Mouse (Mus musculus): Measurements from ENCODE around the gene Fmnl3. TPM values are rescaled to one million over a fixed set of nuclear protein-coding genes. Genes with fewer than 3 reads are reported as not detected.

Gene Fmnl3
- polyA plus RNA-seq, 1 experiment: 55.5 TPM

DNA sequence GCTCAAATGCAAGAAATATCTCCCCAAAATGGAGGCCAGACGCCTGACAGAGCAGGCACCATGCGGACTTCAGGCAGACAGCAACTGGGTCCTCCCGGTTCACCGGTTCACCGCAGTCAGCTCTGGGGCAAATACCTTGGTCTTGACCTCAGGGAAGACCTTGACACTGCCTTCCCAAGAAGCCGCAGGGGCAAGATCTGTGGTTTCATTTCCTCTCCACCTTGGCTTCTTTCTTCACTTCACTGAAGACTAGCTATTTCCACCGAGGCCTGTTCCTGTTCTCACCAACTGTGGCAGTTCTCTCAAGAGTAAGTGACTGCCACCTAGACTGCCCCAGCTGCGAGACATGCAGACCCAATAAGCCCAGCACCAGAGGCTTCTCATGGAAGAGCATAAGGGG, 5.4 kb downstream of the Fmnl3 start:
- peak; percentile 61 for DNase-seq
- Histone ChIP-seq H3K36me3 (ENCODE audit: control insufficient read depth, insufficient read depth, low read length) (no peaks in the 10 kb centered on the region), H3K4me3 (ENCODE audit: control insufficient read depth, insufficient read depth, low read length) (peak overlapping the region; percentile 25), H3K27ac (ENCODE audit: control insufficient read depth, insufficient read depth, low read length) (peak overlapping the region; percentile 68), H3K27me3 (ENCODE audit: control insufficient read depth, insufficient read depth, low read length) (no peaks in the 10 kb centered on the region), H3K4me1 (replicated peaks; ENCODE audit: control insufficient read depth, insufficient read depth, low read length) (peaks cover 18% of the 10 kb centered on the region)
- TF ChIP-seq POLR2A (IDR thresholded peaks at IDR 0.05; ENCODE audit: control insufficient read depth, extremely low read depth, insufficient read depth, low read length, poor library complexity) (no peak), CTCF (IDR thresholded peaks at IDR 0.05; ENCODE audit: borderline replicate concordance, control insufficient read depth, extremely low read depth, insufficient read depth, low read length, poor library complexity) (no peak)
- WGBS: 2% methylated on average over 8 of the region's 8 CpGs

DNA sequence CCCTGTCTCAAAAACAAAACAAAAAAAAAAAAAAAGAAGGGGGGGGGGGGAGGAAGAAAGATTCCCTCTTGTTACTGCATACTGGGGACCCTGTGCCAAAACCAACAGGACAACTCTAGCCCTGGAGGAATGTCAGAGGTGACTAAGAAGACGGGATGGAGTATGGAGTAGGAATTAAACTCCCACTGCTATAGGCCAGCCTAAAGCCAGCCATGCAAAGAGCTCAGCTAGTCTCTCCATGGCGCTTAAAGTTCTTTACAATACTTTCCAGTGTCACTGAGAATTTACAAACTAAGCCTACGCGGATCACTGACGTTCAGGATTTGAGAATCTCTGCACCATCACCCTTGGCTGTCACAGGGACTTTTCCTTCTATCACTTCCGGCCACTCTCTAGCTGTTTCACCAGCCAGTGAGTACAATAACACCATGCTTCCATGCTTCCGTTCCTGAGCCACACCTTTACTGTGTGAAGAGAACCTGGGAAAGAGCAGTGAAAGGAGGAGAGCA, 6.2 kb downstream of the Fmnl3 start:
- H3K4me3 ChIP-seq (ENCODE audit: control insufficient read depth, insufficient read depth, low read length): no peak overlapping the region
- H3K36me3 ChIP-seq (ENCODE audit: control insufficient read depth, insufficient read depth, low read length): no peaks in the 10 kb centered on the region
- no peak for DNase-seq
- no peak for TF ChIP-seq CTCF (IDR thresholded peaks at IDR 0.05; ENCODE audit: borderline replicate concordance, control insufficient read depth, extremely low read depth, insufficient read depth, low read length, poor library complexity)
- no peak for TF ChIP-seq POLR2A (IDR thresholded peaks at IDR 0.05; ENCODE audit: control insufficient read depth, extremely low read depth, insufficient read depth, low read length, poor library complexity)
- no peaks in the 10 kb centered on the region for H3K27me3 ChIP-seq (ENCODE audit: control insufficient read depth, insufficient read depth, low read length)
- H3K4me1 ChIP-seq (replicated peaks; ENCODE audit: control insufficient read depth, insufficient read depth, low read length): peaks cover 18% of the 10 kb centered on the region
- WGBS: 91% methylated on average over 7 of the region's 7 CpGs
- H3K27ac ChIP-seq (ENCODE audit: control insufficient read depth, insufficient read depth, low read length): no peak overlapping the region

DNA sequence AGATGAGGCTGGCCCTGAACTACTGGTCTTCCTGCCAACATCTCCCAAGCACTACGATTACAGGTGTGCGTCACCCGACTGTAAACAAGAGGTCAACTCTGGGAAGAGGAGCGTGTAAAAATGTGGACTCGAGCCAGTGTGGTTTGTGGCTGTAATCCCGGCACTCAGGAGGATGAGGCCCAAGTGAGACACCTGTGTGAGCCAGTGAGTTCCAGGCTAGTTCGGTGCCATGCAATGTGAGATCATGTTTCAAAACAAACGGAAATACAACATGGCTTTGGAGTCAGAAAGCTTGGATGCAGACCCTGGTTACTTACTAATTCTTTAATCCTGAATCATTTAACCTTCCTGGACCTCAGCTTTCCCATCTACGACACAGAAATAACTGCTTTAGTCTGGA, 11.3 kb downstream of the Fmnl3 start:
- no peak for TF ChIP-seq CTCF (IDR thresholded peaks at IDR 0.05; ENCODE audit: borderline replicate concordance, control insufficient read depth, extremely low read depth, insufficient read depth, low read length, poor library complexity)
- no peak for TF ChIP-seq POLR2A (IDR thresholded peaks at IDR 0.05; ENCODE audit: control insufficient read depth, extremely low read depth, insufficient read depth, low read length, poor library complexity)
- Histone ChIP-seq H3K36me3 (ENCODE audit: control insufficient read depth, insufficient read depth, low read length) (no peaks in the 10 kb centered on the region), H3K27me3 (ENCODE audit: control insufficient read depth, insufficient read depth, low read length) (no peaks in the 10 kb centered on the region), H3K4me3 (ENCODE audit: control insufficient read depth, insufficient read depth, low read length) (no peak overlapping the region), H3K4me1 (replicated peaks; ENCODE audit: control insufficient read depth, insufficient read depth, low read length) (peaks cover 15% of the 10 kb centered on the region), H3K27ac (ENCODE audit: control insufficient read depth, insufficient read depth, low read length) (no peak overlapping the region)
- 87% methylated on average over 9 of the region's 9 CpGs for WGBS
- no peak for DNase-seq

DNA sequence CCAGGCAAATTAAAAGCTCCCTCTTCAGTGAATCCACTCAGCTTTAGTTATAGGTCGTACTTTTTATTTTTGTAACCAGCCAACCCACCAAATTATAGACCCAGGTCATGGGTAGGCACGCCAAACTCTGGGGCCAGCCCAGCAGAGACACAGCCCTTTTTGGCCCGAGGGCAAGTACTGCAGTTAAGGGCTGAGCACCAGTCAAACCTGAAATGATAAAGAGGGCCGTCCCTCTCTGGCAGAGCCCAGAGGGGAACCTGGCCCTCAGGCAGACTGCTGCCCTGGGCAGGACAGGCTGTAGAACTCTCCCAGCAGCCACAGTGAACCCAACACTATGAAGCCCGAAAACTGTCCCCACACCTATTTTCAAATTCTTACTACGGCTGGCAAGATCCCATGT, 13.8 kb downstream of the Fmnl3 start:
- no peaks in the 10 kb centered on the region for H3K27me3 ChIP-seq (ENCODE audit: control insufficient read depth, insufficient read depth, low read length)
- 89% methylated on average over 6 of the region's 6 CpGs for WGBS
- H3K36me3 ChIP-seq (ENCODE audit: control insufficient read depth, insufficient read depth, low read length): no peaks in the 10 kb centered on the region
- H3K4me3 ChIP-seq (ENCODE audit: control insufficient read depth, insufficient read depth, low read length): no peak overlapping the region
- DNase-seq: no peak
- no peak overlapping the region for H3K27ac ChIP-seq (ENCODE audit: control insufficient read depth, insufficient read depth, low read length)
- peaks cover 16% of the 10 kb centered on the region for H3K4me1 ChIP-seq (replicated peaks; ENCODE audit: control insufficient read depth, insufficient read depth, low read length)
- no peak for TF ChIP-seq POLR2A (IDR thresholded peaks at IDR 0.05; ENCODE audit: control insufficient read depth, extremely low read depth, insufficient read depth, low read length, poor library complexity)

DNA sequence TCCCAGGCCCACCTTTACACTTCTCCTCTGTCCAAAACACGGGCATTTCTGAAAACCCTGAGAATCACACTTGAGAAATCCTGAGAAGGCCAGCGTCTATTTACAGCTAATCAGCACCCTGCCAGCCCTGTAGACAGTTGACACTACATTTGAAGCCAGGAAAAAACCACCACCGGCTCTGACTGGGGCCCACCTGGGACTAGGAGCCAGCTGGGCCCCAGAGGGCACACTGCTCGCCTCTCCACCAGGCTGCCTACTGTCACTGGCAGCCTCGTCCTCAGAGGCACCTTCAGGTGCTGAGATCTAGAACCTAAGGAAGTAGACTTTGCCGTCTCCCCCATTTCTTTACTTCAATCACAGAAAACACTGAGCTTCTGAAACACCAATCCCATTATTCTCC, 14.6 kb downstream of the Fmnl3 start:
- H3K27ac ChIP-seq (ENCODE audit: control insufficient read depth, insufficient read depth, low read length): peak overlapping the region; percentile 31; the same call in 1 of the 2 replicates
- H3K4me1 ChIP-seq (replicated peaks; ENCODE audit: control insufficient read depth, insufficient read depth, low read length): peaks cover 16% of the 10 kb centered on the region
- WGBS: 13% methylated on average over 6 of the region's 6 CpGs
- TF ChIP-seq CTCF (IDR thresholded peaks at IDR 0.05; ENCODE audit: borderline replicate concordance, control insufficient read depth, extremely low read depth, insufficient read depth, low read length, poor library complexity): 0 out of 2 replicates have a peak, but pooled peaks have one; percentile 25
- TF ChIP-seq POLR2A (IDR thresholded peaks at IDR 0.05; ENCODE audit: control insufficient read depth, extremely low read depth, insufficient read depth, low read length, poor library complexity): no peak
- peak; percentile 59 for DNase-seq
- no peak overlapping the region for H3K4me3 ChIP-seq (ENCODE audit: control insufficient read depth, insufficient read depth, low read length)
- H3K36me3 ChIP-seq (ENCODE audit: control insufficient read depth, insufficient read depth, low read length): no peaks in the 10 kb centered on the region
- no peaks in the 10 kb centered on the region for H3K27me3 ChIP-seq (ENCODE audit: control insufficient read depth, insufficient read depth, low read length)

DNA sequence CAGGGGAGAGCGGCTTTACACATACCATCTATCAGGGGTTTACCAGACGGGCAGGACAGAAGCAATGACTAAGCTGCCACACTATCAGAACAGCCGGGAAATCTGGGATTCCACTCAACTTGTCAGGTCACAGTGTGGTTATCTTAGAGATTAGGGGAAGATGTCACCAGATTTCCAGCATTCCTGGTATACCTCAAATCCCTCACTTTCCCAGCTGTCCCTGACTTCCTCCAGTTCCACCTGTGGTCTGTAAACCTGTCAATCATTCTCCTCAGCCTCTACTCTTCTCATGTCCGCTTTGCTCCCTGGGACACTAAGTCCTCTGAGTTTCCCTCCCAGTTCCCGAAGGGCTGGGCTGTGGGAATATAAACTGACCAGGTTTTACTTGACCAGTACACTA, 18.0 kb downstream of the Fmnl3 start:
- Histone ChIP-seq H3K36me3 (ENCODE audit: control insufficient read depth, insufficient read depth, low read length) (no peaks in the 10 kb centered on the region), H3K27me3 (ENCODE audit: control insufficient read depth, insufficient read depth, low read length) (no peaks in the 10 kb centered on the region), H3K4me3 (ENCODE audit: control insufficient read depth, insufficient read depth, low read length) (no peak overlapping the region), H3K27ac (ENCODE audit: control insufficient read depth, insufficient read depth, low read length) (no peak overlapping the region), H3K4me1 (replicated peaks; ENCODE audit: control insufficient read depth, insufficient read depth, low read length) (peaks cover 22% of the 10 kb centered on the region)
- TF ChIP-seq POLR2A (IDR thresholded peaks at IDR 0.05; ENCODE audit: control insufficient read depth, extremely low read depth, insufficient read depth, low read length, poor library complexity): no peak
- WGBS: 95% methylated on average over 5 of the region's 5 CpGs
- DNase-seq: no peak

DNA sequence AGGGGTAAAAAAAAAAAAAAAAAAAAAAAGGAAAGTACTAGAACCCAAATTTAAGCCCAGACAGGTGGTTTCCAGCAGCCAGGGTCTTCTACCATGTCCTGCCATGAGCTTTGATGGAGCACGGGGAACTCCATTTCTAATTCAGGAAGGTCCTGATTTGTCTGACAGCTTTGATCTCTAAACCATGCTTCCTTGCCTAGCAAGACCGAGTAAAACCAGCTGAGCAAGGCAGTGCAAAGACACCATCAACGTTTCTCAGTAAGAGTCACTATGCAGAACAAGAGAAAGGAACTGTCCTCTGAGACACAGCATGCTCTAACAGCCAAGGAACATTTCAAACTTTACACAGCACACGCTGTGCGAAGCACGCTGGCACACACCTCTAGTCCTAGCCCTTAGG, 18.7 kb downstream of the Fmnl3 start:
- TF ChIP-seq CTCF (IDR thresholded peaks at IDR 0.05; ENCODE audit: borderline replicate concordance, control insufficient read depth, extremely low read depth, insufficient read depth, low read length, poor library complexity) (no peak), POLR2A (IDR thresholded peaks at IDR 0.05; ENCODE audit: control insufficient read depth, extremely low read depth, insufficient read depth, low read length, poor library complexity) (no peak)
- H3K27ac ChIP-seq (ENCODE audit: control insufficient read depth, insufficient read depth, low read length): no peak overlapping the region

More for the DNA sequence above, 18.7 kb downstream of the Fmnl3 start:
- no peak overlapping the region for H3K4me3 ChIP-seq (ENCODE audit: control insufficient read depth, insufficient read depth, low read length)
- no peaks in the 10 kb centered on the region for H3K36me3 ChIP-seq (ENCODE audit: control insufficient read depth, insufficient read depth, low read length)
- no peak for DNase-seq
- peaks cover 21% of the 10 kb centered on the region for H3K4me1 ChIP-seq (replicated peaks; ENCODE audit: control insufficient read depth, insufficient read depth, low read length)
- 52% methylated on average over 6 of the region's 6 CpGs for WGBS
- H3K27me3 ChIP-seq (ENCODE audit: control insufficient read depth, insufficient read depth, low read length): no peaks in the 10 kb centered on the region
